Mouse (Mus musculus): ENCODE data around the gene Gm10521. TPM values are rescaled to one million over a fixed set of nuclear protein-coding genes. Genes with fewer than 3 reads are reported as not detected.

Gm10521 gene
- polyA plus RNA-seq, 1 experiment: not detected

GRCm38 (mm10) chr1:171924900-171925299 lies 29.4 kb downstream of the Gm10521 start:
- TF ChIP-seq GATA1 (IDR thresholded peaks at IDR 0.05; ENCODE audit: low read length): no peak

- no peak for TF ChIP-seq GATA1 (IDR thresholded peaks at IDR 0.05; ENCODE audit: low read length)
These were observed 38.4 kb downstream of the Gm10521 start for GRCm38 (mm10) chr1:171933851-171934250.

GRCm38 (mm10) chr1:171938952-171939948 lies 43.8 kb downstream of the Gm10521 start:
- TF ChIP-seq GATA1 (IDR thresholded peaks at IDR 0.05; ENCODE audit: low read length): no peak

DNA sequence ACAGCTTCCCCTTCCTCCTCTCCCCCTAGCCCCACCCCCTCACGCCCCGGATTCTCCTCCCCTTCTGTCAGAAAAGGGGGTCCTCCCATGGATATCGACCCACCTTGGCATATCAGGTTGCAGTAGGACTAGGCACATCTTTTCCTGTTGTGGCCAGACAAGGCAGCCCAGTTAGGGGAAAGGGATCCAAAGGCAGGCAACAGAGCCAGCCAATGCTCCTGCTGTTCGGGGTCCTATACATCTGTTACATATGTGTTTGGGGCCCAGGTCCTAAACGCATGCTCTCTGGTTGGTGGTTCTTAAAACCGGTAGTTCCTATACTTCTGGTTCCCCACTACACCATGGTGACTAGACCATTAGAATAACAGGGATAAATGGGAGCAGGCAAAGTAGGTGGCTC lies 45.2 kb downstream of the Gm10521 start:
- no peak for TF ChIP-seq GATA1 (IDR thresholded peaks at IDR 0.05; ENCODE audit: low read length)

DNA sequence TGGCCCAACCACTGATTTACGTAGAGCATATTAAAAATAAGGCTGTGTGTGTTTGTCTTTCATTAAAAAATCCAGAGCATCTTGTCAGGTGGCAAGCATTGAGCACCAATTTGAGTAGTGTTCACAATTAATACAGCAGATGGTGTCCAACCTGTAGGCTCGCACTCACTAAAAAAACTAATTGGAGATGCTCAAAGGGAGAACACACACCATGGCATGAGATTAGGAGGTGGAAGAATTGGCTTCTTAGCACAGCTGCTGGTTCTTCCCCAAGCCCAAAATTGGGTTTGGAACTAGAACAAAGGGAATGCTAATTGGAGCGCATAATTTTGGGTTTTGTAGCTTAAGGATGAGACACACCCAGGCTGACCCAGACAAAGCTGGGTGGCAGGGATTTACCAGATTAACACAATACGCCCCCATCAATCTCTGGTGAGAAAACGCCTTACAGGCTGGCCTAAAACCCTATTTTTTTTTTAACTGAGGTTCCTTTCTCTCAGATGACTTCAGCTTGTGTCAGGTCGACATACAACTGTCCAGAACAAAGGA lies 51.1 kb downstream of the Gm10521 start:
- no peak for TF ChIP-seq GATA1 (IDR thresholded peaks at IDR 0.05; ENCODE audit: low read length)

Other genes with a start within 250 kb of the Gm10521 start
- gene Slamf7, start 242.6 kb upstream of the Gm10521 start, polyA plus RNA-seq (2012): not detected in 2 replicates
- gene Cd48, start 213.7 kb upstream of the Gm10521 start, polyA plus RNA-seq (2012): not detected in 2 replicates
- not detected in 2 replicates for gene Slamf1, start 128.5 kb upstream of the Gm10521 start, polyA plus RNA-seq (2012)
- not detected in 2 replicates for gene Cd84, start 56.0 kb upstream of the Gm10521 start, polyA plus RNA-seq (2012)
- not detected in 2 replicates for gene Slamf6, start 21.9 kb downstream of the Gm10521 start, polyA plus RNA-seq (2012)
- gene Vangl2, start 132.8 kb downstream of the Gm10521 start, polyA plus RNA-seq (2012): not detected in 2 replicates
- not detected in 2 replicates for gene Nhlh1, start 161.9 kb downstream of the Gm10521 start, polyA plus RNA-seq (2012)
- gene Copa, start 186.9 kb downstream of the Gm10521 start, polyA plus RNA-seq (2012): 33.9 and 43.9 TPM in 2 replicates
- gene Ncstn, start 187.1 kb downstream of the Gm10521 start, polyA plus RNA-seq (2012): 3.7 and 3.9 TPM in 2 replicates
- gene Pex19, start 231.1 kb downstream of the Gm10521 start, polyA plus RNA-seq (2012): 9.8 and 29.7 TPM in 2 replicates